Mouse (Mus musculus): ENCODE results near the gene Dnajc6. TPM values are rescaled to one million over a fixed set of nuclear protein-coding genes. Genes with fewer than 3 reads are reported as not detected.

The Dnajc6 gene
- total RNA-seq, 2 experiments from 2014 or later: 291 to 320 TPM

- Histone ChIP-seq H3K4me3 (peak overlapping the region; percentile 55), H3K27ac (peak overlapping the region; percentile 86)
- peak in 1 of 2 experiments; percentile 26 for DNase-seq (ENCODE audit: extremely low spot score in 1 of 2, low spot score in 2 of 2)
- no peak for TF ChIP-seq CTCF (IDR thresholded peaks at IDR 0.05)
- intact Hi-C loops (cut with DNase I): loop anchor here (2.0 to 5.0 kb wide), 2 partner anchors 33 to 57 kb away; no protein-coding TSS in a partner anchor
Observed at GRCm38 (mm10) chr4:101549958-101550591, 53.6 kb downstream of the Dnajc6 start.

GRCm38 (mm10) chr4:101550671-101551161 is 54.3 kb downstream of the Dnajc6 start:
- no peak for TF ChIP-seq CTCF (IDR thresholded peaks at IDR 0.05)
- peak in 1 of 2 experiments; percentile 35 for DNase-seq (ENCODE audit: extremely low spot score in 1 of 2, low spot score in 2 of 2)
- peak overlapping the region; percentile 55 for H3K4me3 ChIP-seq
- intact Hi-C loops (cut with DNase I): loop anchor here (2.0 to 5.0 kb wide), 2 partner anchors 34 to 57 kb away; no protein-coding TSS in a partner anchor
- peak overlapping the region; percentile 86 for H3K27ac ChIP-seq

DNA sequence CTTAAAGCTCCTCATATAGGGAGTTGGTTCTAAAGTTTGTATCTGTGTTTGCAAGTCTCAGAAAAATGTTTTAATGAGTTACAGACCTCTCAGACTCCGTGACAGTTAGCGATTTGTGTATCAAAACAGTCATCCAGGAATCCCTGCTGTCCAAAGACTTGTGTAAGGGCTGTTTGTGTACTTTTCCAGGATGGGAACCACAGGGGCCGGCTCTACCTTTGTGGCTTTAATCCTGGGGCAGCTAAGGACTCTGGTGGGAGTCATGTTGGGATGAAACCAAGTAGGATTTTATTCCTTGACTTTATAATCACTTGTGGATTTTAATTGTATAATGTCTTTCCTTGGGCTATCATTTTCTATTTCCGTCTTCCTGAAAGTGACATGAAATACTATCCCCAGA is 55.0 kb downstream of the Dnajc6 start:
- no peak for TF ChIP-seq CTCF (IDR thresholded peaks at IDR 0.05)
- Histone ChIP-seq H3K27ac (peak overlapping the region; percentile 86), H3K4me3 (no peak overlapping the region; the same call in 1 of the 2 replicates)
- DNase-seq (ENCODE audit: extremely low spot score in 1 of 2, low spot score in 2 of 2): no peak
- intact Hi-C loops (cut with DNase I): loop anchor here (2.0 to 5.0 kb wide), 2 partner anchors 35 to 56 kb away; no protein-coding TSS in a partner anchor

DNA sequence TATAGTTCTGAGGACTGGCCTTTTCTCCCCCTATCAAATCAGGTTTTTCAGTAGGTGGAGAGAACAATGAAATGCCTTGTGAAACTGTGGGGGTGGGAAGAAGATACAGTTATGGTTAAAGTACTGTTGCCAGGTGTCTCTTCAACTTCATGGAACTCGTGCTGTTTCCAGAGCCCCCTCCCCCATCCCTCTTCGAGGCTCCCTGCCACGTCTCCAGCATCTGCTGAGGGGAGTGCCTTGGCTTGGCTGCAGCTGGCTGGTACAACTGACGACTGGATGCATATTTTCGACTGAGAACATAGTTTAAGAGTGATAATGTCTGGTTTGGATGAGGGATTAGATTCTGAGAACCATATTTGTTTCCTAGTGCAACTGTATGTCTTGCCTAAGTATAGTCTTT is 55.9 kb downstream of the Dnajc6 start:
- Histone ChIP-seq H3K27ac (peak overlapping the region; percentile 86; the same call in 1 of the 2 replicates), H3K4me3 (no peak overlapping the region)
- peak in 1 of 2 experiments; percentile 25 for DNase-seq (ENCODE audit: extremely low spot score in 1 of 2, low spot score in 2 of 2)
- TF ChIP-seq CTCF (IDR thresholded peaks at IDR 0.05): no peak
- intact Hi-C loops (cut with DNase I): loop anchor here (5.0 kb wide), 1 partner anchor 55 kb away; no protein-coding TSS in a partner anchor

- Histone ChIP-seq H3K27ac (no peak overlapping the region), H3K4me3 (no peak overlapping the region)
- no peak for TF ChIP-seq CTCF (IDR thresholded peaks at IDR 0.05)
- DNase-seq (ENCODE audit: extremely low spot score in 1 of 2, low spot score in 2 of 2): no peak
- intact Hi-C loops (cut with DNase I): no loop called here
Observed at GRCm38 (mm10) chr4:101555016-101555415, 58.6 kb downstream of the Dnajc6 start.

- intact Hi-C loops (cut with DNase I): no loop called here
- no peak overlapping the region for H3K4me3 ChIP-seq
- no peak for DNase-seq (ENCODE audit: extremely low spot score in 1 of 2, low spot score in 2 of 2)
- no peak for TF ChIP-seq CTCF (IDR thresholded peaks at IDR 0.05)
- no peak overlapping the region for H3K27ac ChIP-seq
Observed at GRCm38 (mm10) chr4:101560137-101560536, 63.7 kb downstream of the Dnajc6 start.

- Histone ChIP-seq H3K4me3 (no peak overlapping the region), H3K27ac (no peak overlapping the region)
- intact Hi-C loops (cut with DNase I): no loop called here
- DNase-seq (ENCODE audit: extremely low spot score in 1 of 2, low spot score in 2 of 2): no peak
- no peak for TF ChIP-seq CTCF (IDR thresholded peaks at IDR 0.05)
Observed at GRCm38 (mm10) chr4:101562836-101563235, 66.4 kb downstream of the Dnajc6 start.

GRCm38 (mm10) chr4:101563607-101564006 is 67.2 kb downstream of the Dnajc6 start:
- Histone ChIP-seq H3K4me3 (no peak overlapping the region), H3K27ac (no peak overlapping the region)
- intact Hi-C loops (cut with DNase I): no loop called here
- no peak for DNase-seq (ENCODE audit: extremely low spot score in 1 of 2, low spot score in 2 of 2)
- TF ChIP-seq CTCF (IDR thresholded peaks at IDR 0.05): no peak

DNA sequence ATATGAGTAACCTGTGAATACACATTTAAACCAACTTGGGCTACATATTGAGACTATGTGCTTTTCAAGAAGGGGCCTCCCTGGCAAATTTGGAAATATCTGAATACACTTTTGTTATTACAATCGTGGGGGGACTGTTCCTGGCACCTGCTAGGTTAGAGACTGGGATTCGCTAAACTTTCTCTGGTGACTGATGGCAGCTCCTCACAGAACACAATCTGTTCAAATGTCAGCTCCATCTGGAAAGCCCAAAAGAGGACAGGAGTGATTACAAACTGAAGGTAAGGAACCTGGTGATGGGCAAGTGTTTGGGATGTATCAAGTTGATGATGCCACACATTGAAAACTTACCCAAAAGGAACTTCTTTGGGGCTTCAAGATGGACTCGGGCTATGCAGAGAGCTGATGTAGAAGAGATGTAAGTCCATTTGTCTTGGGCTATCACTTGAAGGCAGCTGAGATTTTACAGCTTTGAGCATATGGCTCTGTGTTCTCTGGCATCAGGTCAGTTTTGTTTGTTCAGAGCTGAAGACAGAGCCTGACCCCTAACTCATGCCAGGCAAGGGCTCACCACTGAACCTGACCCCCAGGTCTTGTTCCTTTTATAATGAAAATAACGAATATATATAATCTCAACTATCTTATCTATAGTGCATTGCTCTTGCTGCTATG is 68.4 kb downstream of the Dnajc6 start:
- H3K4me3 ChIP-seq: no peak overlapping the region
- intact Hi-C loops (cut with DNase I): no loop called here
- no peak for DNase-seq (ENCODE audit: extremely low spot score in 1 of 2, low spot score in 2 of 2)
- H3K27ac ChIP-seq: no peak overlapping the region
- TF ChIP-seq CTCF (IDR thresholded peaks at IDR 0.05): no peak

DNA sequence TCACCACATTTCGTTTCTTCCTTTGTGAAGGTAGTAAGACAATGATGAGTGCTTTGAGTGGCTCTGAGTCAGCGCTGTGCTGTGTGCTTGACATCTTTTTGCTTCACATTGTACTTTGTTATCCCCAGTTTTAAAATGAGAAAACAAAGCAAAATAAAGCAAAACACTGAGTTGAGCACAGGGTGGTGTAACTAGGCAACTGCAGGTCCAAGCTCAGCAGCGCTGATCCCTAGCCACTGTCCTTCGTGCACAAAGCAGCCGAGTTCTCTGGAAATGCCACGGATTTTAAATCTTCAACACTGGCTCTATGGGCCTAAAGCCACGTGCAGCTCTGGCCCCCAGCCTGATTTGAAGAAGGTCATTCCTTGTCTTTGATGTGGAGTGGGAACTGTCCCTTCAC is 72.6 kb downstream of the Dnajc6 start:
- no peak for TF ChIP-seq CTCF (IDR thresholded peaks at IDR 0.05)
- H3K27ac ChIP-seq: no peak overlapping the region; the same call in none of the 2 replicates
- no peak for DNase-seq (ENCODE audit: extremely low spot score in 1 of 2, low spot score in 2 of 2)
- H3K4me3 ChIP-seq: no peak overlapping the region
- intact Hi-C loops (cut with DNase I): no loop called here

DNA sequence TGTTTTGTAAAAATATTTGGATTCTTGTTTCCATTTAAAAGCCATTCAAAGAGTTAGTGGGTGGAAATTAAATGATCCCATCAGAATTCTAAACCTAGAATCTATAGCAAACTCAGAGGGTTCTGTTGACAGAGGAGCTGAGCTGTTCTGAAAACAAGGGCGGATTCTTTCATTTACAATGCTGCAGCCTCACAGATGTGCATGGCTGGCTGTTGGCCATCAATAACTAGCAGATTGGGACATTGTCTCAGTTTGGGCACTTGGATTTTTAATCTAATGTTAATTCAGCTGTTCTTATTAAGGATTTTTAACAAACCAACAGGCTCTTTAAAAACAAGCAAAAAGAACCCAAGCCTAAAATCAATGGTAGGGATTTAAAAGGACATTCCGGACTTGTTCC is 75.7 kb downstream of the Dnajc6 start:
- intact Hi-C loops (cut with DNase I): no loop called here
- DNase-seq (ENCODE audit: extremely low spot score in 1 of 2, low spot score in 2 of 2): no peak
- H3K27ac ChIP-seq: peak overlapping the region; percentile 55; the same call in 1 of the 2 replicates

GRCm38 (mm10) chr4:101575307-101575706 is 78.9 kb downstream of the Dnajc6 start:
- DNase-seq (ENCODE audit: extremely low spot score in 1 of 2, low spot score in 2 of 2): no peak
- intact Hi-C loops (cut with DNase I): no loop called here
- Histone ChIP-seq H3K4me3 (no peak overlapping the region), H3K27ac (no peak overlapping the region)
- TF ChIP-seq CTCF (IDR thresholded peaks at IDR 0.05): no peak

More for the DNA sequence above, 75.7 kb downstream of the Dnajc6 start:
- H3K4me3 ChIP-seq: no peak overlapping the region
- no peak for TF ChIP-seq CTCF (IDR thresholded peaks at IDR 0.05)

Data from left cerebral cortex, adult 2 months (tissue).